Mouse (Mus musculus): Measurements from ENCODE around the gene Sept9.

The Sept9 gene

DNA sequence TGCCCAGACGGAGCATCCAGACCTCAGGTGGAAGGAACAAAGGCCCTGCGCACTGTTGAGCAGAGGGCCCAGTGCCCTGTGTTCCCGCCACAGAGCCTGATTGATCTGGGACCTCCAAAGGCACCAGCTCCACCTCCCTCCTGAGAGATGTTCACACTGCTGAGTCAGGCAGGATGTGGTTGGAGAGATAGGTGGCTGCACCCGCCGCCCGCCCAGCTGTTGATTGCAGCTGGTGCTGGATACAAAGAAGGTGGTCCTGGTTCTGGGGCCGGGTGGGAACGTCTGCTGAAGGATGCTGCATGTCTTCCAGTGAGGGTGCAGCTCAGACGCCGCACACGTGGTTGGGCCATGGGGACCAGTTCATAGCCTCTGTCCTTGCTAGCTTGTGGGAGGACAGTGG, 93.0 kb downstream of the Sept9 start:
- peak; percentile 88 for DNase-seq (ENCODE audit: low spot score)

DNA sequence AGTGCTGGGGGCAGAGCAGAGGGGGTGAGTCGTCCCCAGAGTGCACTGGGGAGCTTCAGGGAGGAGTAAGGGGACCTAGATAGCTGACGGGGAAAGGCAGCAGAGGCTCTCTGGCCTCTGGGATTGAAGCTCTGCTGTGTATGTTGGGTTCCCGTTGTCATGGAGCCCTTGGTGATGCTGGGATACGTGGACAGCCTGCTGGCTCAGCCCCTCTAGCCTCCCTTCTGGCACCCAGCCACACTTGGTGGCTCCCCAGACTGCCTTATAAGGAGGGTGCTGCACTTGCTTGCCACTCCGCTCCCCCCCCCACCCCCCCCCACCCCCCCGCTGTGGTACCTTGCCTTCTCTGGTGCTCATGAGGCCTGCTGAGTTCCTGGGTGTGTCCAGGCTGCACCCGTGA, 95.8 kb downstream of the Sept9 start:
- DNase-seq (ENCODE audit: low spot score), result no peak

DNA sequence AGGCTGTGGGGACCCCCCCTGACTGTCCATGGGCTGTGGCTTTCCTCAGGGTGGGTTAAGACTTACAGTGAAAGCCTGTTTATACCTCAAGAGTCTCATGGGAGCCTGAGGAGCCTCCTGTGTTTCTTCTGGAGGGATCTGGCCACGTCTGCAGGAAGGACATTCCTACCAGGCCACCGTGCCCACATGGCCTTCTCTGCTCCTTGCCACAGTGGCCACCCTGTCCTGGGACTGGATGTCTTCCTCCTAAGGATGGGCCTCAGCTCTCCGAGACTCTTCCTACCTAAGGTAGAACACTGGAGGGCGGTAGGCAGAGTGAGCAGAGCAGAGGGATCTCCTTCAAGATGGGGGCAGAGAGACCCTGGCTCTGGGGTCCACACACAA, 96.6 kb downstream of the Sept9 start:
- no peak for DNase-seq (ENCODE audit: low spot score)

DNA sequence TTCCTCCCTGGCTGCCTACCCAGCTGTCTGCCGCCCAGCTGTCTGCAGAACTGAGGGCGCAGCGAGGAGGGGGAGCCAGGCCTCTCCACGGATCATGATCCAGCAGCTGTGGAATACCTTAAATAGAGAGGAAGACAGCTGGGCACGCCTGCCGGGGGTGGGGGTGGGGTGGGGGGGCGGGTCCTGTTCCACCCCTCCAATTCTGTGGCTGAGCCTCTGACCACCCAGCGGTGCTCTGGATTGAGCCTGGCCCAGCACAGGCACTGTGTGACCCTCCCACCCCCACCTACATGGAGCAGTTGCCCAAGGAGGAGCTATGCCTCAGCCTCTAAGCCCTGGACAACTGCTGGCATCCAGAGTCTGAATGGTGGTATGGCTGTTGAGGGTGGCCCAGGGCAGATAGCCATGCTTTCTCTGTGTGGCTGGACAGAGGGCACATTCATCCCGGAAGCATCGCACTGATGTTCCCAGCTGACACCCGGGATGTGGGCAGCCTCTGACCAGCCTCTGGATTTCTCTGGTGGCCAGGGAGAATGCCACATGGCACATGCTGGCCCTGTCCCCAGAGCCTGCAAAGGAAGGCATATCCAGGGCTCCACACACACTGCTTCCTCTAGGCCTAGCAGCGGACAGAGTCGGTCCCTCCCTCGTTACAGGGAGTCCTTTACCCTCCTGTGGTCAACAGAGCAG, 97.2 kb downstream of the Sept9 start:
- no peak for DNase-seq (ENCODE audit: low spot score)

DNA sequence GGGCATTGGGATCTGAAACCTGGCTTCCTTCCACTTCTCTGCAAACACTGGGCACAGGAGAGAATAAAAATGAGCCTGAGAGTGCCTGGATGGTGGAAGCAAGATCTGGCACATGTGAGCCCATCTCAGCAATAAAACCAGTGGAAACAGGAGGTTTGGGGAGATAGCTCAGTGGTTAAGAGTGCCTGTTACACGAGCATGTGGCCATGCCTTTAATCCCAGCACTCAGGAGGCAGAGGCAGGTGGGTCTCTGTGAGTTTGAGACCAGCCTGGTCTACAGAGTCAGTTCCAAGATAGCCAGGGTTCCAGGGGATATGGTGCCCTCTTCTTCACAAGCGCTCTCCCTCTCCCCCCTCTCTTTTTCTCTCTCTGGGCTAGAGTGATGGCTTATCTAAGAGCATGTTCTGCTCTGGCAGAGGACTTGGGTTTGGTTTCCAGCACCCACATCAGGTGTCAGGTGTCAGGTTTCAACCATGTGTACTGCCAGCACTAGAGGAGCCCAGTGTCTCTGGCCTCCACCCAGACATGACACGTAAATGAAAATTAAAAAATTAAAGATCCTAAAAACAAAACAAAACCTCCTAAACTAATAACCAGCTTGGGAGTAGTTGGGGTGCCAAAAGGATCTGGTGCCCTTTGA, 97.8 kb downstream of the Sept9 start:
- DNase-seq (ENCODE audit: low spot score), result no peak

DNA sequence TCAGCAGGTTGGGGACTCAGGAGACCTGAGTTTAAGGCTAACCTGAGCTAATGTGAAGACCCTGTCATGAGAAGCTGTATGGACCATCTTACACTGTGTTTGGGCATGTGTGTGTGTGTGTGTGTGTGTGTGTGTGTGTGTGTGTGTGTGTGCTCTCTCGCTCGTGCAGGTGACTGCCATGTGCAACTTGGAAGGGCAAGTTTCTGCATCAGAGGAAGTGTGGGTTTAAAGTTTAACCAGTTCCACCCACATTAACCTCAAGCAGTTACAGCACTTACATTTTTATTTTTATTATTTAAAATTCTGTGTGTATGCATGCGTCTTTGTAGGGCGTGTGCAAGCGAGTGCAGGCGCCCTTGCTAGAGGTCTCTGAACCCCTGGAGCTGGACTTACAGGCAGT, 100.3 kb downstream of the Sept9 start:
- DNase-seq (ENCODE audit: low spot score), result peak; percentile 60

GRCm38 (mm10) chr11:117300809-117301208, 101.3 kb downstream of the Sept9 start:
- no peak for DNase-seq (ENCODE audit: low spot score)

GRCm38 (mm10) chr11:117301716-117302115, 102.3 kb downstream of the Sept9 start:
- DNase-seq (ENCODE audit: low spot score), result no peak

GRCm38 (mm10) chr11:117302371-117302770, 102.9 kb downstream of the Sept9 start:
- no peak for DNase-seq (ENCODE audit: low spot score)

DNA sequence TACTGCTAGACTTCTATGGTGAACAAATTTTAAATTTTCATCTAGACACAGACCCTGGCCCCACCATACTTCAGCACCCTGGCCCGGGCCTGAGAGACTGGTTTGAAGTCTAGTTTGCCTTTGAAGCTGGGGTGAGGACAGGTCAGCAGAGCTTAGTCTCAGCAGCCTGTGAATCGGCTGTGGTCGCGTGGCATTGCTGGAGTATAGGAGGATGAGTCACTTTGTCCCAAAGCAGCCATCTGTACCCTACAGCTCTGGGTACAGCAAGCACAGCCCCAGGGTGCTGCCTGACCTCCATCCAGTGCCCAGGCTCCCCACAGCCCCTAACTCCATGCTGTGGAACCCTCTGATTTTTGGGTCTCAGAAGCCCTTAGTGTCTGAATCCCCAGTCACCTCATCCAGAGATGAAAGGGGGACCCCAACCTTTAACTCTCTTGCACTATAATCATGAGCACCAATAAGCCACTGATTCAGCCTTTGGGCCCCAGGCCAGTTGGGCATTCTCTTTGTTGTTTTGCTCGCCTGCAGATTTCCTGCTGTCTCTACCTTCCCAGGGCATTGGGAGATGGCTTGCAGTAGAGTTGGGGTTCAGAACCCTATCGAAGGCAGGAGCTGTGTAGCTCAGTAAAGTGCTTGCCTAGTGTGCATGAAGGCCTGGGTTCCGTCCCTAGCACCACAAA, 106.2 kb downstream of the Sept9 start:
- no peak for DNase-seq (ENCODE audit: low spot score)

- DNase-seq (ENCODE audit: low spot score), result peak; percentile 55
These were observed 107.0 kb downstream of the Sept9 start for GRCm38 (mm10) chr11:117306311-117307088.

DNA sequence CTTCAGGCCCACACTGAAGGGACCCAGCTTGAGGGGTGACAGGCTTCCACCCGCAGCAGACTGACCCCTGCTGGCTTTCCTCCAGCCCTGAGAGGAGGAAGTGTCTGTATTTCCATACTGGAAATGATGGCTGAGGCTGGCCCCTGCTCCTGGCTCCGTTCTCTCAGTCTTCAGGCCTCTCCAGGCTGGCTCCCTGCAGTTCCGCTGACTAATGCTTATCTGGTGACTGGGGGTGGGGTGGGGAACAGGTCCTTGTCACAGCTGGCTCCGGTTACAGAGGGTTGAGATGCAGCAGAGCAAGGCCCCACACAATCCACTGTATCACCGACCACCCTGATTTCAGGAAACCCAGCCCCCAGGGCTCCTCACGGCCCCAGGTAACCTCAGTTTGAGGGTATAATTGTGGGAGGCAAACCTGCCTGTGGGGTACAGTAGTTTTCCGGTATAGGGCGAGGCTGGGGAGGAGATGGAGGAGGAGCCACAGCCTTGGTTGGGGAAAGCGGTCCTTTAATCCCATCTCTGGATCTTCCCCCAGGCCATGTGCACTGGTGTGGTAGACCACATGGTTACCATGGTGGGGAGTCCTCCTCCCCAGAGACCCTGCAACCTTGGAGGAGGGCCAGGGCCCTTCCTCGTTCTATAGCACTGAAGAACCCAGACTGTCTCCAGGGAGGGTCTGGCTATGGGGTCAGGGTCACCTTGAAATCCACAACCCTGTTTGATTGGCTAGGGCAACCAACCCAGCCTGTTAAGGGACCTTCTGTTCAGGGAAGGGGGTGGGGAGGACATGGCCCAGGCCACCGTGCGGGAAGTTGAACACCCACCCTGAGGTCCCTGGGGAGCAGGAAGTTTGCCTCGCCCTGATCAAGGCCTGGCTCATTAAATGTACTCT, 108.7 kb downstream of the Sept9 start:
- peak; percentile 45 for DNase-seq (ENCODE audit: low spot score)

DNA sequence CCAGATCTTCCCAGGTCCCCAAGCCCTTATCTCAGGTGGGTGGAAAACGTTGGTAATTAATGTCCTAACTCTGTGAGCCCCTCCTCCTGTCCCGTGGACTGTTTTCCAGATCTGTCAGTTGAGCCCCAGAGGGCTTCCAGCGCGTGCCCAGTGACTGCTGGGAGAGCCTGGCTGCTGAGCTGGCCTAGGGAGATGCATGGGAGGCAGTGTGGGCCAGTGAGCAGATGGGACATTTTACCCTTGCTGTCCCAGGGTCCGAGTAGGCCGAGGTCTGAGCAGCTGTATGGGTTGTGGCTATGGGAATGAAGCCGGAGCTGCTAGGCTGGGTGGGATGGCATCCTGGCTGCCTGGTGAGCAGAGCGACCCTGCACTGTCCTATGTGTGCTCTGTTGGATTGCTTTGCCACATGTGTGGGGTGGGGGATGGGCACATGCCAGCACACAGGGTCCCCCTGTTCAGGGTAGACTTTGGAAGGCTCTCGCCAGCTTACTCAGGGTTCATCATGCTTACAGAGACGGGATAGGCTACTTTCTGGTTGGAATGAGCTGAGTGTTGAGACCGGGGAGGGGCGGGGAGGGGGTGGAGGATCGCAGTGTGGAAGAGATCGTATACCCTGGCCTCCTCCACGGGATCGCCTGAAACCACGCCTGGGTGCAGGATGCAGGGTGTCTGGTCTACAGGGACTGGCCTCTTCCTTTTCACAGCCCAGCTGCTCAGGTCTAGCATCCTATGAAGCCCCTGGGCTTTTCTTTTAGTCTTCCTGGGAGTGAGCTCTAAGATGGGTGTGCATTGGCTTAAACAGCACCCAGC, 109.9 kb downstream of the Sept9 start:
- no peak for DNase-seq (ENCODE audit: low spot score)

- DNase-seq (ENCODE audit: low spot score), result no peak
These were observed 110.4 kb downstream of the Sept9 start for GRCm38 (mm10) chr11:117309918-117310287.

GRCm38 (mm10) chr11:117310341-117311107, 111.1 kb downstream of the Sept9 start:
- no peak for DNase-seq (ENCODE audit: low spot score)

- DNase-seq (ENCODE audit: low spot score), result peak; percentile 38
These were observed 111.8 kb downstream of the Sept9 start for GRCm38 (mm10) chr11:117311127-117311800.

GRCm38 (mm10) chr11:117312028-117312901, 112.8 kb downstream of the Sept9 start:
- no peak for DNase-seq (ENCODE audit: low spot score)

GRCm38 (mm10) chr11:117312936-117313335, 113.5 kb downstream of the Sept9 start:
- peak; percentile 63 for DNase-seq (ENCODE audit: low spot score)

Data from T-cell, adult 2 months (primary cell).